Mouse (Mus musculus): ENCODE measurements at regions not wholly inside any gene's neighbourhood (a gene's known extent, or its start where the extent isn't known, plus 50 kb on each side); places are given as distances from the start of the nearest gene placed in this dataset.
A peak's percentile ranks its signal among the peaks of the same experiment; 100 is the strongest.

DNA sequence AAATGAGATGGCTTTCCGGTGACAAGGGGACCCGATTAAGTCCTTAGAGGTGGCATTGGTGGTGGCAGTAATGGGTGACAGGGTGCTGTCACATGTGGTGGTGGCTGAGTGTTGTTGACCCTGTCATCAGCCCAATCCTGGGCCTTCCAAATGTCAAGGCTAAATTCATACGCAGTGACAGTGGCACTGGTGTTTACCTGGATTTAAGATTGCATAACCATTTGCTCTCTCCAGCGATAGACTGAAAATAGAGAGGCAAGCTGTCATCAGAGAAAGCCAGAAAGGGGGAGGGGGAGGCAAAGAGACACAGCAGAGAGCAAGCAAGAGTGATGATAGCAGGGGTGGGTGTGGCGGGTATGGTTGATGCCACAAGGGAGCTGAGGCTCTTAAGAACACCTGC, 215.1 kb downstream of the Suds3 start:
- DNase-seq (ENCODE audit: low spot score in 2 of 2), result peak in 1 of 2 experiments; percentile 12

DNA sequence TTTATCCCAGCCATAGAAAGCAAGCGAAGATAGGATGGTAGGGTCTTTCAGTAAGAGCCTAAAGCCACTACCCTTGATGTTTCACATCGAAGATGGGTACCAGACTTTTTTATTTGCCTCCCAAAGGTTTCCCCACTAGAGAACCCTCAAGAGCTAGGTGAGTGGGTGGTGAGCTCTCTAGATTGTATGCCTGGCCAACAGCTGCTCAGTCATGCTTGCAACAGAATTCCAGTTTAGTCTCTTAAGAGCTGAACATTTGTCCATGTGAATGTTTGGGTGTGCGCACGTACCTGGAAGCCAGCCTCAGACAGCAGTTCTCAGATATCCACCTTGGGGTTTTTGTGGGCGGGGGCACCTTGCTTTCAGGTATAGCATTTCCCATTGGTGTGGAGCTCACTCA, 218.5 kb downstream of the Suds3 start:
- no peak for DNase-seq (ENCODE audit: low spot score in 2 of 2)

GRCm38 (mm10) chr5:116895036-116895783, 220.7 kb downstream of the Suds3 start:
- no peak for DNase-seq (ENCODE audit: low spot score in 2 of 2)

- DNase-seq (ENCODE audit: low spot score in 2 of 2), result no peak
These were observed 221.3 kb downstream of the Suds3 start for GRCm38 (mm10) chr5:116894575-116894974.

GRCm38 (mm10) chr5:116892877-116893276, 223.0 kb downstream of the Suds3 start:
- no peak for DNase-seq (ENCODE audit: low spot score in 2 of 2)

DNA sequence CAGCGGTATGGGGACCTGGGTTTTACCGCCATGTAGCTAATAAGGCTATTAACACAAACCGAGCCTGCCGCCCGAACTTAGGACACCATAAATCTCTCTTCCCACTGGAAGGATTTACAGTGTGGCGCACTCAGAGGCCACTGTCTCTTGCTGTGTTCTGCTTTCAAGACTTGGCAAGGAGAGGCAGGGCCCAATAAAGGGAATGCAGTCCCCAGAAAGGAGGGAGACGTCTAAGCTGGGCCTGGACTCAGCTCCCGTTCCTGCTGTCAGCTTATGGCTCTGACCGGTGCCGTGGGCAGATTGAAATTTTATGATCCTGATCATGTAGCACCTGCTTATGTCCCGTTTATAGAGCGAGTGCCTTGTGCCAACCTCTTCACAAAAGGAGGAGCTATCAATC, 226.7 kb downstream of the Suds3 start:
- DNase-seq (ENCODE audit: low spot score in 2 of 2), result no peak

- DNase-seq (ENCODE audit: low spot score in 2 of 2), result peak in 1 of 2 experiments; percentile 26
These were observed 229.5 kb downstream of the Suds3 start for GRCm38 (mm10) chr5:116886181-116887136.

GRCm38 (mm10) chr5:116879761-116880160, 236.2 kb downstream of the Suds3 start:
- no peak for DNase-seq (ENCODE audit: low spot score in 2 of 2)

DNA sequence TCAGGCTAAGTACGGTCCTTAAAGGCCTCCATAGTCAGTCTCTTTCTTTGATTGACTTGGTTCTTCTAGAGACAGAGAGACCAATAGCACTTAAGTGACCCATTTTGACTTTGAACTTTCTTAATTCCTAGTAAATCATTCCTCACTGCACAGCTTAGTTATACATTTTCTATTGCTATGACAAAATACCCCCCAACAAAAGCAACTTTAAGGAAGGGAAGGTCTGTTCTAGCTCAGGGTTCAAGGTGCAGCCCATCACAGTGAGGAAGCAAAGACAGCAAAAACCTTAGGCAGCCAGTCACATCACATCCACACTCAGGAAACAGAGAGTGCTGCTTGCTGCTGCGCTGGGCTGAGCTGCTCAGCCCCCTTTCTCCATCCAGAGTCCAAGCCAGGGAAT, 241.0 kb downstream of the Suds3 start:
- no peak for DNase-seq (ENCODE audit: low spot score in 2 of 2)

DNA sequence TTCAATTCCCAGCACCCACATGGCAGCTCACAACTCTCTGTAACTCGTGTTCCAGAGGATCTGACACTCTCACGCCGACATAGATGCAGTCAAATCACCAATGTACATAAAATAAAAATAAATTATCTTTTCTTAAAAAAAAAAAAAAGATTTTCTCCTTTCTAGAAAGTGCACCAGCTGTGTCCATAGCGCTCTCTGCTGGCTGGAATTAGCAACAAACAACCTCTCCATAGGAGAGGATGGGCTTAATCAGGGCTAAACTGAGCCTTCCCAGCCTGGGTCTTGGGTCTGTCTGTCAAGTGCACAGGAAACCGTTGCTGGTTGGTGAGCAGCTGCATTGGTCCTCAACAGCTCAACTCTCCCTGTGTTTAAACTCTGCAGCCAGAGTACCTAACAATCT, 247.8 kb downstream of the Suds3 start:
- DNase-seq (ENCODE audit: low spot score in 2 of 2), result no peak

DNA sequence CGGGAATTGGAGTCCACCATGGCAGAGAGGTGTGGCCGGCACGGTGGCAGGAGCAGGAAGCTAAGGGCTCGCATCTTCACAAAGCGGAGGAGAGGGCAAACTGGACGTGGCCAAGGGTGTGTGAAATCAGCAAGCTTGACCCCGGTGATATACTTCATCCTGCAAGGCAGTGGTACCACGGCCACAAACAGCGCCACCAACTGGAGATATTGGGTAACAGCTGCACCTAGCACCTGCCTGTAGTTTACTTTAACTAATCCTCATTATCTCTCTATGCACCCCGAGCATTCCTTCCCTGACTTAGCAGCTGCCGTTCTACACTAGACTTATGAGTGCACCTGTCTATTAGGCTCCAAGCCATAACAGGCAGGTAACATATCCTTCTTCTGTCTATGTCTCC, 251.6 kb downstream of the Suds3 start:
- DNase-seq (ENCODE audit: low spot score in 2 of 2), result no peak

DNA sequence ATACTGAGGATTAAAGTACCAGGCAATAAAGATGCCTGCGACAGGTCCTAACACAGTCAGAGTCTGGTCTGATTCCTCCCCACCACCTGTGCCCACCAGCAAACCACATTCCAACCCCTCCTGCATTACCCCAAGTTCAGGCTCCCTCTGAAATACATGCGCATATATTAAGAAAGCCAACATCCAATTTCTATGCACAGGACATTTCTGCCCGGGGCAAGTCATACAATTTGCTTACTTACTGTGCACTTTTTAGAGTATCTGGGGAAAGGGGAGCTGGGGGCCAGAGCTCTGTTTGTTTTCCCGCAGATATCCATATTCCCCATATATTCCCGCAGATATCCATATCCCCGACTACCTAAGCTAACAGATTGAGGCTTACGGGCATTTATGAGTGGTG, 261.1 kb upstream of the Srrm4 start:
- no peak for DNase-seq (ENCODE audit: low spot score in 2 of 2)

GRCm38 (mm10) chr5:116831874-116832273, 240.3 kb upstream of the Srrm4 start:
- no peak for DNase-seq (ENCODE audit: low spot score in 2 of 2)

GRCm38 (mm10) chr5:116829771-116830170, 238.2 kb upstream of the Srrm4 start:
- no peak for DNase-seq (ENCODE audit: low spot score in 2 of 2)

DNA sequence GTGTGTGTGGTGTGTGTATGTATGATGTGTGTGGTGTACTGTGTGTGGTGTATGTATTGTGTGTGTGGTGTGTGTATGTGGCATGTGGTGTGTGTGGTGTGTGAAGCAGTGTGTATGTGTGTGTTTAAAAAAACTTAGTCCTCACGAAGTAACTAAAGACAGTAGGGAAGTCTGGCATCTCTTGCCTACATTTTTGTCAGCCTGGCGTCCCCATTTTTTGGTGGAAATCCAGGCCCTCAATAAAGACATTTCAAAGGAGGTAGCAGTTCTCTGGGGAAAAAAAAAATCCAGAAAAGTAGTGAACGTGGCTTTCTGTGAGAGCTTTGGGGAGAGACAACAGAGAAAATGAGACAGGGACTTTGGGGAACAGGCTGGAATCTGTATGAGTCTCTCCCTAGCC, 231.6 kb upstream of the Srrm4 start:
- DNase-seq (ENCODE audit: low spot score in 2 of 2), result no peak

GRCm38 (mm10) chr5:116822141-116822540, 230.5 kb upstream of the Srrm4 start:
- no peak for DNase-seq (ENCODE audit: low spot score in 2 of 2)

DNA sequence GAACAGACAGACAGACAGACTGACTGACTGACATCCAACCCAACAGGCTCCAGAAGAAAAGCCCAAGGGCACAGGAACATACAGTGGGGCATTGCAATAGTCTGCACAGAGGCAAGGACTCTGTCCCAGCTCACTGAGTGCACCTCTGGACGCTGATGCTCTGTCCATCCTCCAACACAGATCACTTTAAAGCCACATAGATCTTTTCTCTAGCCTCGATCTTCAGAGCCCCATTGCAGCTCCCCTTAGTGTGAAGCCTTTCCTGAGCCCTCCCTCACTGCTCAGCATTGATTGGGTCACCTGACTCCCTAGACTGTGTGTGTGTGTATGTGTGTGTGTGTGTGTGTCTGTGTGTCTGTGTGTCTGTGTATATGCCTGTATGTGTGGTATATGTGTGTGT, 218.2 kb upstream of the Srrm4 start:
- DNase-seq (ENCODE audit: low spot score in 2 of 2), result no peak

DNA sequence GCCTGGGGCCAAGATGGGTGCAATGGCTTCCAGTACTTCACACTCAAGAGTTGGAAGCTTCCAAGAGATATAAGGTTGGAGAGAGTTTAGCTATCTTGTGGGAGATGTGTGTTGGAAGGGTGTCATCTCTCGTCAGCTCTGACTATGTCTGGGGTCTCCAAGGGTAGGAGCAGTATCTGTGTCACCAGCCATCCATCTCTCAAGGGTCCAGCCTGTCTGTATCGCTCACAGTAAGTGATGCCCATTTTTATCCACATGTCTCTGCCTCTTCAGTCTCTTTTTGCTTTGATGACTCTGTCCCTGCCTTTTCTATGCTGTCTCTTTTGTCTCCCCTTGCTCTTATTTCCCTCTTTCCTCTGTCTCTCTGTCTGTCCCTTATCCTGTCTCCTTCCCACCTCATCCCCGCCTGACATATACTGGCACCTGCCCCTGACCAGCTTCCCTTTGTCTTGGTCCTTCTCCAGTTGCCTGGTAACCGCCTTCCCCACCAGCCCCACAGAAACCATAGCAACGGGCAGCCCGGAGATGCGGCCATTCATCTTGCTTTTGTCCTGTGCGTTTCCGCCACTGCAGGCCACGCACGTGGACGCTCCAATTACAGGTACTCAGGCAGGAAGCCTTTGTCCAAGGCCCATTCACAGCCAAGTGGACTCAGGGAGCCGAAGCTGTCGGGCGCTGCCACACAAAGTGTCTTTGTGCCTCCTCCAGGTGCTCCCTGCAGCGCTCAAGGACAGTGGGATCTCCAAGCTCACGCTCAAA, 217.6 kb upstream of the Srrm4 start:
- no peak for DNase-seq (ENCODE audit: low spot score in 2 of 2)

GRCm38 (mm10) chr5:116797460-116797859, 205.8 kb upstream of the Srrm4 start:
- DNase-seq (ENCODE audit: low spot score in 2 of 2), result no peak

- DNase-seq (ENCODE audit: low spot score in 2 of 2), result no peak
These were observed 203.6 kb upstream of the Srrm4 start for GRCm38 (mm10) chr5:116795169-116795568.

DNA sequence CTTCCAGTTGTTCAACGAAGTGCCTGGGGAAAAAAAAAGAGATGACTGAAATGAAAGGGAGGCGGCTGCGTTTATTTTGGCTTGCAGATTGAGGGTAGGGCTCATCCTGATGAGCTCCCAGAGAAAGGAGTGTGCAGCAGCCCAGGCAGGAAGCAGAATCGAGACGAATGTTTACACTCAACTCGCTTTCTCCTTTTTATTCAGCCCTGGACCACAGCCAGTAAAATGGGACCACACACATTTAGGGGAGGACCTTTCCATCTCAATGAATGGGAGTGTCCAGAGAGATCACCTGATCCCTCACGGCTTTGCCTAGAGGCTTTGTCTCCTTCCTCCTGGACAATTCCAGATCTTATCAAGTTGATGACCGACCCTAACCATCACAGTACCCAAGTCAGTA, 198.8 kb upstream of the Srrm4 start:
- DNase-seq (ENCODE audit: low spot score in 2 of 2), result no peak

- no peak for DNase-seq (ENCODE audit: low spot score in 2 of 2)
These were observed 198.2 kb upstream of the Srrm4 start for GRCm38 (mm10) chr5:116789859-116790258.

All from gastrocnemius, adult 8-10 months (tissue).